Mouse (Mus musculus) CH12.LX (cell line): ENCODE data around the gene Nyap1.

Experiments
- EP300 ChIP-seq: IDR thresholded peaks from 2 replicates; pipeline ENCODE4 v1.6.1; 2011; ENCODE audit warnings: low read length, improper control_type of control experiment
- ZNF384 ChIP-seq: IDR thresholded peaks from 2 replicates; pipeline ENCODE4 v1.6.1; 2012; ENCODE audit warnings: low read depth, low read length, improper control_type of control experiment, inconsistent platforms

DNA sequence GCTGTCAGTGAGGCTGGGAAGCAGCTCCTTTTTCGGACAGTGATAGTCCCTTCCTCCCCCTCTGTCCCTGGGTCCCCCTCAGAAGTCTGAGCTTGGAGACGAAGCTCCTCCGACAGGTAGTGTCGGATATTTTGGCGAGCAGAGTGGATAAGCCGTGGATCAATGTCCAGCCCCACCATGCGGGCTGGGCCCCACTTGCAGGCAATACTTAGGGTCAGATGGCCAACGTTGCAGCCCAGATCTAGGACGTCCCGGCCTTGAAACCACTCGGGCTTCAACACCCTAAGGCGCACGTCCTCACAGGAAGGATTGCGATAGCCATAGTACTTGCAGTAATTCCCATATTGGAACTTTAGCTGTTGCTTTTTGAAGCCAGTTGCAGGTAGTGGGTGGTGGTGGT is 43.1 kb upstream of the Nyap1 start:
- TF ChIP-seq EP300 (no peak), ZNF384 (no peak)
